Mouse (Mus musculus): ENCODE measurements at regions not wholly inside any gene's neighbourhood (a gene's known extent, or its start where the extent isn't known, plus 50 kb on each side); places are given as distances from the start of the nearest gene placed in this dataset.
A peak's percentile ranks its signal among the peaks of the same experiment; 100 is the strongest.

DNA sequence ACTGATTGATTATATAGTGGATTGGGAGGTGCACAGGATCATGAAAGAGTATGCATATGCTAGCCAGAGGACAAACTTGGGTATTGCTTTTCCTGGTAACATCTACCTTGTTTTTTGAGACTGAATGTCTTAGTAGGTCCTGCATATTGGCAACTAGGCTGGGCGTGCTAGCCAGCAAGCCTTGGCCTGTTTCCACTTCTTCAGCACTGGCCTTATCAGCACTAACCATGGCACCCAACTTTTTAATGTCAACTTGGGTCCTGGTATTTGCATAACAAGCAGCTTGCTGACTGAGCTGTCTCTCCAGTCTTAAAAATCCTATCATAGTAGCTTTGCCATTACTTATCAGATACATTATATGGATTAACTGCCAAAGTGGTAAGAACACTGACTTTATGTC is 150.0 kb upstream of the Tom1l1 start:
- H3K4me3 ChIP-seq = no peak overlapping the region
- intact Hi-C loops (cut with DNase I) = no loop called here
- no peak overlapping the region for H3K27ac ChIP-seq
- no peak for TF ChIP-seq CTCF (IDR thresholded peaks at IDR 0.05)
- no peak for DNase-seq

DNA sequence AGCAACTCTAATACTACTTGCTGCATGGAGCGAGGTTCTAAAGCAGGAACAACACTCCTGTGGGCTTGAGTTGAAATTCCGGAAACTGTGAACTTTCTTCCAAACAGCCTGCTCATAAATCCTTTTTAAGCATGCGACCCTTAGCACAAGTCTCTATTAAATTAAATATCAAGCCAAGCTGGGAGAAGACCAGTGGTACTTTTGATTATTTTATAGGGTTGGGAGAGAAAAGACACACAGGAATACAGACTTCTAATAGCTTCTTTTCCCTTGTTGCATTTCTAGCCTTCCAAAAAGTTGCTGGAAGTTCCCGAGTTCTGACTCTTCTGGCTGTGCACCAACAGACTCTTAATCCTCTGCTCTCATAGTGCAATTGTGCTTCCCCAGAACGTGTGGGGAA is 136.6 kb upstream of the Tom1l1 start:
- intact Hi-C loops (cut with DNase I) = no loop called here
- H3K4me3 ChIP-seq = no peak overlapping the region
- no peak for DNase-seq
- TF ChIP-seq CTCF (IDR thresholded peaks at IDR 0.05) = no peak
- H3K27ac ChIP-seq = no peak overlapping the region

DNA sequence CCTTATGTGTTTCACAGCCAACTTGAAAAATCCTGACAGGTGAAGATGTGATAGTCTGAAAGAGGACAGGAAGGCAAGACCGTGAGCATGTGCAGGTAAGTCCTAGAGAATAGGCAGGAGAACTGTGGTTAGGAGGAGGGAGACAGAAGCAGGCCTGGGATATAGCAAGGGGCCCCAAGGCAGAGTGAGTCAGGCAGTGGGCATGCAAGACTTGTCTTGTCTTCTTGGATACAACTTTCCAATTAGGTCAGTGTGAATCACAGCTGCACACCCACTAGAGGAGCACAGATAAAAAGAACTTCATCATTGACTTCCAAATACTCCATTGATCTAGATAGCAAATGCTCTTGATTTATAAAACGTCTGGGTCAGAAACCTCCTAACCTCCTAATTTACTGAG is 128.6 kb upstream of the Tom1l1 start:
- DNase-seq = no peak
- intact Hi-C loops (cut with DNase I) = no loop called here
- no peak overlapping the region for H3K27ac ChIP-seq
- TF ChIP-seq CTCF (IDR thresholded peaks at IDR 0.05) = no peak
- no peak overlapping the region for H3K4me3 ChIP-seq

DNA sequence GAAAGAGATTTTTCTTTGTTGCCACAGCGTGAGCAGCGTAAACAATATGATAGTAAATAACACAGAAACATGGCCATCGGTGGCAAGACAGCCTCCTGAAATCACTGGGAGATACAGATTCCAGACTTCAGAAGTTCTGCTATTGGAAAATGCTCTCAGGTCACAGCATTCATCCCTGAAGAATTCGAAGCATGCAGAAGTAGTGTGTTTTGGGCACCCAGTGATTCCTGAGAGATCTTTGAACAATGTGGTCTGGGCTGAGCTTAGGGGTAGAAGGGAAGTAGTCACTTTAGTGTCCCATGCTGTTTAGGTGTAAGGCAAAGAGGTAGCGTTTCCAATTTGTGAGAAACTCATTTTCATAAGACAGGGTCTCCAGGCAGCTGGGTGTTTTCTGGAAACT is 126.3 kb upstream of the Tom1l1 start:
- no peak overlapping the region for H3K27ac ChIP-seq
- DNase-seq = no peak
- intact Hi-C loops (cut with DNase I) = no loop called here
- H3K4me3 ChIP-seq = no peak overlapping the region
- TF ChIP-seq CTCF (IDR thresholded peaks at IDR 0.05) = no peak

DNA sequence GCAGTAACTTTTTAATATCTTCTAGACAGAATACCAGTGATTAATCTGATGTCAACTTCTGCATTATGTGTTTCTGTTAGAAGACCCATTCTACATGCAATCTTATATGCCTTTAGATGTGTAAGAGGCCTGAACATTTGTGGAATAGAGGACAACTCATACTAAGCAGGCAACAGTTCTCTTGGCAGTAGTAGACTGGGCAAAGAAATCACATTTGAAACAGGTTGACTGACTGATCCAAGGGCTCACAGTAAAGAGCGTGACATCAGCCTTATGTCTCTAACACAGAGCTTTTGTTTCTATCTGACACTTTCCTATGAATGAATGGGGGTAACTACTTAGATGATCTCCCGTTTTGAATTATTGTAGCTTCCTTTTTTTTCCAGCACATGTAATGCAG is 124.8 kb upstream of the Tom1l1 start:
- Histone ChIP-seq H3K27ac (no peak overlapping the region), H3K4me3 (no peak overlapping the region)
- intact Hi-C loops (cut with DNase I) = no loop called here
- DNase-seq = no peak
- no peak for TF ChIP-seq CTCF (IDR thresholded peaks at IDR 0.05)

DNA sequence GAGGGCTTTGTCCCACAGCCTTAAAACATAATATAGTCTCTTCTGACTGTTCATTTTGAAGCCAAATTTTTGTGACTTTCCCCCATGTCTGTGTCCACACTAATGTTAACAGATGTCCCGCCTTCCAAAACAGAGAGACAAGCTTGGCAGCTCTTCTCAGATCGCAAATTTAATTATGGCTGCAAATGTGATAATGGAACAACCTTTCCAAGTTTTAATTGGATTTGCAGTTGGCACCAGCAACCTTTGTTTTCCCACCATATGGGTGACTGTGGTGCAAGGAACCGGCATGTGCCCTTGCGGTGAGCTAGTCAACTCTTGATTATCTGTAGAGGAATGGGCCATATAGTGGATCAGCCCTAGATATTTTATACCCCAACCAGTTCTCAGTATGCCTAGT is 124.4 kb upstream of the Tom1l1 start:
- H3K27ac ChIP-seq = no peak overlapping the region
- intact Hi-C loops (cut with DNase I) = no loop called here
- no peak overlapping the region for H3K4me3 ChIP-seq
- TF ChIP-seq CTCF (IDR thresholded peaks at IDR 0.05) = no peak
- DNase-seq = no peak

DNA sequence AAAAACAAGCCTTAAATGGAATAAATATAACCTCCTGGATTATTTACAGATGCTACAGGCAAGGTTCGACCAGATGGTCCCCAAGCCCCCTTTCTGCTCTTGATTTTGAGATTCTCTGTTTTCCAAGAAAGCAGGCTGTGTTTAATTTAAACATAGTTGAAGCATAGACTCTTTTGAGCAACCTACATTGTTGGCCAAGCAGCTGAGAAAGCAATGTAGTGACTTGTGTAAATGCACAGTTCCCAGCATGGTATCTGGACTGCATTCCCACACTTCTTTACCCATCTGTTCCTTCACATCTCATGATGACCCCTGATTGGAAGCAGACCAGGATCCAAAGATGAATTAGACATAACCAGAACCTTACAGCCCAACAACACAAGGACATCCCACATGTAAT is 120.3 kb upstream of the Tom1l1 start:
- DNase-seq = no peak
- TF ChIP-seq CTCF (IDR thresholded peaks at IDR 0.05) = no peak
- H3K27ac ChIP-seq = no peak overlapping the region
- intact Hi-C loops (cut with DNase I) = no loop called here
- no peak overlapping the region for H3K4me3 ChIP-seq

DNA sequence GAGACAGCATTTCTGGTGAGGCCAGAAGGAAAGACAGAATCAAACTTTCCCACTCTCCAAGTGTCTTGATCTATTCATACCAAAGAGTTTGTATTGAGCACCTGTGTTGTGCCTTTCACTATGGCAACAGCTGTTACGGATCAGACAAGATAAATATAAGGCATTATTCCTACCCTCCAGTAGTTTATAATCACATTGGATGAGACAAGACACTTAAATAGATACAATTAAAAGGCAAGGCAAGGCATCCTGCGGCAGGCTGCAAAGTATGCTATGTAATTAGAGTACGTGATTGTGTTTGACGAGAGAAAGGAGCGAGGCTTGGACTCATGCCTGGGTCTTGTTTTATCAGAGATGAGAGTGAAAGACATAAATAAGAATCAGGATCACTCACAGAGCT is 119.2 kb upstream of the Tom1l1 start:
- DNase-seq = no peak
- no peak for TF ChIP-seq CTCF (IDR thresholded peaks at IDR 0.05)
- intact Hi-C loops (cut with DNase I) = no loop called here
- H3K27ac ChIP-seq = no peak overlapping the region
- H3K4me3 ChIP-seq = no peak overlapping the region

DNA sequence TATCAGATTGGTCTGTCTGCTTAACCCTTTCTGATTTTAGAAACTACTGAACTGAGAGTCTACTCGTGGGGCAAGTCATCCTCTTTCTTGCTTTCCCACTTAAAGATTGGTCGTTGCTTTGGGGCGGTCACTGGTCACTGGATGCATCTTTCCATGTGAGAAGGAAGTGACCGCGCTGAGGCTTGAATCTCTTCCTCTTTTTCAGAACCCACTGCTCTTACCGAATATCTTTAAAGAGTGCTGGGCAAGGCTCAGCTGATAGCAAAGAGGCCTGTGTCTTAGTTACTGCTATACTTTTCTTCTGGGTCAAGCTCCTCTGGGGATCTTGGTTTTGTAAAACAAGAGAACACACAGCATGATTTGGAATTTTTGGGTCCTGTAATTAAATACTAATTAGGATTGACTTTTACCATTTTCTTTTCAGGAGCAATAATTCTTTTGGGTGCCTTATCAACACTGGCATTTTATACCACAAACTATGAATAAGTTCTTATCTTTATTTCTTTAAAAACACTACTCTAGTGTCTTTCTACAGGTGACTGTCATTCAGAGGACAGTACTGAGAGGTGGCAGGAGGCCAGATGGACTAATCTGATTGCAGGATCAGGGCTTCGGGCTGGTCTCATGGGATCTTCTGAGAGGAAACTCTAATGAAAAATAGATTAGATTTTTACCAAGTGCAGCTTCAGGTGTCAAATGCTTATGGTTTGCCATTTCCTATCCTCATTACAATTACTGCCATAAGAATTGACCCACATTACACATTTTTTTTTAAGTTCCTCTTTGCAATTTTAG is 114.6 kb upstream of the Tom1l1 start:
- H3K4me3 ChIP-seq = no peak overlapping the region
- intact Hi-C loops (cut with DNase I) = no loop called here
- no peak for DNase-seq
- no peak overlapping the region for H3K27ac ChIP-seq
- TF ChIP-seq CTCF (IDR thresholded peaks at IDR 0.05) = no peak

DNA sequence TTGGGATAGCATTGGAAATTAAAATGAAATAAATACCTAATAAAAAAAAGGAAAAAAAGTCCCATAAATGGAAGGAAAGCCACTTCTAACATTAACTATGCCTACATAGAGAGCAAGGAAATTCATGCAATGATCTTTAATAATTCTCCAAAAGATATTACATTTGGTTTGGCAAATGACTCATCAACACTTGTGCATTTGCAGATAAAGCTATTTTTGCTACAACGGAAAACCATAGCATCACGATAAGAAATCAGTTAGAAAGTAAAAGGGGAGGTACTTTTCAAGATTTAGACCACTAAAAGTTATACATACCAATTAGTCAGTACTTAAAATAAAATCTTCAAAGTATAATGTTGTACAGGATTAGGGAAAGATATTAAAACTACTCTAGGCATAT is 109.4 kb upstream of the Tom1l1 start:
- DNase-seq = no peak
- Histone ChIP-seq H3K4me3 (no peak overlapping the region), H3K27ac (no peak overlapping the region)
- no peak for TF ChIP-seq CTCF (IDR thresholded peaks at IDR 0.05)
- intact Hi-C loops (cut with DNase I) = no loop called here

DNA sequence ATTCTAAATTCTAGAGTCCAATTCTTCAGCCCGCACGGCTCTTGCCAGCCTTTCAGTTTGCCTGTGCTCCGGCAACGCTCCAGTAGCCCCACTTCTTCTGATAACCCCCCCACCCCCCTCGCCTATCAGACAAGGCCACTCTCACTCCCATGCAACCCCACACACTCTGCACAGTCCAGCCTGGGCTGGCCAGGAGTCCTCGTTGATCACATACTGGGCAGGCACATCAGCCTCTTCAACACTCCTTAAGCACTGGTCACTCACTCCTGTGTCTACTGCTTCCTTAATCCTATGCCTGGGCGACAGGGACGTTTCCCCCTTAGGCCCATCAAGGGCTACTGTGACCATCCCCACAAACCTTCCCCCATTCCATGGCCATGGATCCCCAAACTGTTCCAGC is 95.4 kb upstream of the Tom1l1 start:
- Histone ChIP-seq H3K27ac (no peak overlapping the region), H3K4me3 (no peak overlapping the region)
- intact Hi-C loops (cut with DNase I) = no loop called here
- no peak for DNase-seq
- no peak for TF ChIP-seq CTCF (IDR thresholded peaks at IDR 0.05)

DNA sequence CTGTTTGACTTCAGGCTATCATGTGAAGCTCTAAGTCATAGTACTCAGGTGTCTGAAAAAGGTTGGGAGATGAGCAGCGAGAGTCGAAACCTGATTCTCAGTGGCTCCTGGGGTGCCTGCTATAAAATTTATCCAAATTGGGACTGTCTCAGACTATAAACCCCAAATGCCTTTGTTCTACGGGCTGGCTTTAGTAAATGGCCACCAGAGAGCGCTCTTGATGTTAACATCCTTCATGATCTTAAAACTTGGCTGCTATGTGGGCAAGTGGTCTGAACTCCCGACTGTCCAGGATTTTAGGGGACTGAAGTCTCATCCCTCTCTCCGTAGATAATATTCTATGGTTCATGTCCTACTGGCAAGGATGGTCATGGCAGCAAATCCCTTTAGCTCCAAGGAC is 94.8 kb upstream of the Tom1l1 start:
- intact Hi-C loops (cut with DNase I) = no loop called here
- no peak for DNase-seq
- TF ChIP-seq CTCF (IDR thresholded peaks at IDR 0.05) = 0 out of 2 replicates have a peak, but pooled peaks have one; percentile 1

DNA sequence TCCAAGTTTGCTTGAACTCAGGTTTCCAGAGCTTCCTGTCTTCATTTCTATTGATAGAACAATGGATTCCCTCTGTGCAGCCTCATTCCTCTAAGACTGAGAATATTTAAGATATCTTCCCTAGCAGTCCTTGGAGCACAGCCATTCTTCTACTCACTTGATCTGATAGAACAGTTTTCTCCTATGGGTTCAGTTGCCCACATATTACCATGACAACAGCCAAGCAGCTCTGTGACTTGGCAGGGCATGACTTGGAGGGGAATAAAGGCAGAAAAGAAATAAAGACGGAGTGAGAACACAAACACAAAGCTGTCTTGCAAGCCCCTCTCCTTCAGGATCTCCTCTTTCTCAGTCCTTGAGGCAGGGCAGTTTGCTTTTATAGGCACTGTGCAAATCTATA is 87.6 kb upstream of the Tom1l1 start:
- intact Hi-C loops (cut with DNase I) = no loop called here
- Histone ChIP-seq H3K27ac (no peak overlapping the region), H3K4me3 (no peak overlapping the region)
- DNase-seq = no peak
- no peak for TF ChIP-seq CTCF (IDR thresholded peaks at IDR 0.05)

More for the DNA sequence above, 94.8 kb upstream of the Tom1l1 start:
- Histone ChIP-seq H3K27ac (no peak overlapping the region), H3K4me3 (no peak overlapping the region)

DNA sequence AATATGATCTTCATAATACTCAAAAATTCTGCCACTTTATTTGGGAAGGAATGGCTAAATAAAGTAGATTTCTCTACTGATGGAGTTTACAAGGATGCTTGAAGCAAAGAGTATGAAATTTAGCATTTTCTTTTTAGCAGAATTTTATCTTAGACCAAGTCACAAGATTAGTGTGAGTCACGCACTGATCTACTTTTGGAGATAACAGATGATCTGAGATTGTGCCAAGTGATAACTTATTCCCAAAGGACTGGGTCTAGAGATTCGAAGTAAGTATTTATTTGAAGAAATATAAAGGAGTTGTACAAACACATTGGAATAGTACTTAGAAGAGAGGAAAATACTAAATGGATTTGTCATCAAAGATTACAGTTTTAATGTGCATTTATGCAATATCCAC is 67.8 kb upstream of the Tom1l1 start:
- DNase-seq = no peak
- no peak for TF ChIP-seq CTCF (IDR thresholded peaks at IDR 0.05)
- no peak overlapping the region for H3K27ac ChIP-seq
- intact Hi-C loops (cut with DNase I) = no loop called here
- no peak overlapping the region for H3K4me3 ChIP-seq

All from gastrocnemius, adult 2 months (tissue).